Mouse (Mus musculus): ENCODE data around the gene Mtmr11. TPM values are rescaled to one million over a fixed set of nuclear protein-coding genes. Genes with fewer than 3 reads are reported as not detected.

The Mtmr11 gene
- polyA plus RNA-seq (2015; fragmentation: Nextera tagmentation; extraction: Ambion mirVana) = 24.6 and 29.7 TPM in 2 replicates

DNA sequence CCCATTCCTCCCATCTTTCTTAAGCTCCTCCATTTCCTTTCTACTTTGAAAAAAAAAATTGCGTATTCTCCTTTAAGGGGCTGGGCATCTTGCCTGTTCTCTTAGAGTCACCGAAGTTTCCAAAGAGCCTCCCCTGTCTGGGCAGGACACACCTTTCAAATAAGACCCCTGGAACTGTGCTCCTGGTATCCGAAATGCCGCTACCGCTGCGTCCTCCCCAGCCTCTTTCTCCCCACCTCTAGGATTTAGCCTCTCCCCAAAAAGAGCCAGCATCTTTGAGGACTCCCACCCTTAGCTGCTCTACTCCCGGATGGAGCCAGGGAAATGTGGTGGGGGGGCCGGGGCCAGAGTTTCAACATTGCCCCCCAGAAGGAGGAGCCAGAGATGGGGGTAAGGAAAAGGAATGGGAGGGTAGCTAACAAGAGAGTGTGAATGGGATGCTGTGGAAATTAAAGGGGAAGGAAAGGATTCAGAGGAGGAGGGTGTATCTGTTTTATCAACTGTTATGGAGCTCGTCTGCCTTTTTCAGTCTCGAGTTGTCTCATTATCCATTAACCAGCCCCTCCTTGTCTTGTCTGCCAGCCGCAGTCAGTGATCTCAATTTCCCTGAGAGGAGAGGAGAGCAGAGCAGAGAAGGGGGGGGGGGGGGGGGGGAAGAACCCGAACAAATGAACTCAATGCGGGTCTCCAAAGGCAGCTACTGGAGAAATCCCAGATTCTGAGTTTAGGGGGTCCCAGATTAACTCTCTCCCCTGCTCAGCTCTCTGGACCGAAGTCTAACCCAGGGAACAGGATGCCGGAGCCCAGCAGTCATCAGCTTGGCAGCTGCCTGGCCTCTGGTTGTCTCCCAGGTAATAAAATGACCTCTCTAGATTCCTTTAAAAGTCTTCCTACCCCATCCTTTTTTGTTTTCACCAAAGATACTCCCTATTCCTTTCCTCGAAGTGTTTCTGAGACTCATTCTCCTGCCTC lies at the start of gene Mtmr11:
Gene Mtmr11, plus strand, starts transcription at position 136 of the 972 bp plus-strand sequence.
- WGBS = 3% methylated on average over 16 of the region's 16 CpGs
- H3K9me3 ChIP-seq (replicated peaks) = no peaks in the 10 kb centered on the region
- peak; percentile 66 for ATAC-seq (replicated peaks; ENCODE audit: low FRiP score)

GRCm38 (mm10) chr3:96113251-96113650 lies 48.6 kb upstream of the Mtmr11 start:
- 57% methylated on average over 3 of the region's 3 CpGs for WGBS
- ATAC-seq (replicated peaks; ENCODE audit: low FRiP score) = no peak
- no peak overlapping the region for H3K27ac ChIP-seq

More for the DNA sequence above, at the start of gene Mtmr11:
- Histone ChIP-seq H3K27ac (peak within 1 kb of the TSS; percentile 94), H3K4me3 (replicated peaks) (peak within 1 kb of the TSS; percentile 59), H3K9ac (peak within 1 kb of the TSS; percentile 52), H3K27me3 (no peaks in the 10 kb centered on the region), H3K36me3 (no peaks in the 10 kb centered on the region), H3K4me1 (peaks cover 41% of the 10 kb centered on the region), H3K4me2 (peak within 1 kb of the TSS; percentile 89)

DNA sequence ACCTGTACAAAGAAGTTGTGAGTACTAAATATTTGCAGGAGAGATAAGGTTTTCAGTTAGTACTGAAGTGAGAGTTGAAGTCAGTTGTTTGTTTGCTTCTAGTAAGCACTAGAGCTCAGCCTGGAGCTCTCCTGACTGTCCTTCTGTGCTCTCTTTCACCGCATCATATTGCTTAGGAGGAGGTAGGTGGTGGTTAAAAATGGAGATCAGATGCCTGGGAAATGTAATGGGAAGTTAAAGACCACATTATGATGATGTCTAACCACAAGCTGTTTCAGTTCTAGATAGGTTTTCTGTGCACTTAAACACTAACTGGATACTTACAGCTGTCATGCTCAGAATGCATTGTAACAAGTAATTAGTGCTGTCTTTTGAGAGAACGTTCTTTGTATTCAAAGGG lies 43.7 kb upstream of the Mtmr11 start:
- H3K9ac ChIP-seq = no peak overlapping the region

More at GRCm38 (mm10) chr3:96113251-96113650, 48.6 kb upstream of the Mtmr11 start:
- Histone ChIP-seq H3K9me3 (replicated peaks) (no peaks in the 10 kb centered on the region), H3K4me1 (no peaks in the 10 kb centered on the region), H3K36me3 (peaks cover 5% of the 10 kb centered on the region; the same call in 1 of the 2 replicates), H3K9ac (no peak overlapping the region), H3K27me3 (no peaks in the 10 kb centered on the region), H3K4me2 (no peak overlapping the region), H3K4me3 (replicated peaks) (no peak overlapping the region)

GRCm38 (mm10) chr3:96118702-96119101 lies 43.1 kb upstream of the Mtmr11 start:
- no peaks in the 10 kb centered on the region for H3K36me3 ChIP-seq
- ATAC-seq (replicated peaks; ENCODE audit: low FRiP score) = no peak
- no peak overlapping the region for H3K27ac ChIP-seq
- no peaks in the 10 kb centered on the region for H3K27me3 ChIP-seq
- 86% methylated on average over 2 of the region's 2 CpGs for WGBS
- H3K4me2 ChIP-seq = no peak overlapping the region
- H3K9me3 ChIP-seq (replicated peaks) = no peaks in the 10 kb centered on the region
- H3K4me3 ChIP-seq (replicated peaks) = no peak overlapping the region
- no peaks in the 10 kb centered on the region for H3K4me1 ChIP-seq
- no peak overlapping the region for H3K9ac ChIP-seq

More for the DNA sequence above, 43.7 kb upstream of the Mtmr11 start:
- ATAC-seq (replicated peaks; ENCODE audit: low FRiP score) = no peak
- no peaks in the 10 kb centered on the region for H3K9me3 ChIP-seq (replicated peaks)
- H3K36me3 ChIP-seq = no peaks in the 10 kb centered on the region
- WGBS = 83% methylated on average over 2 of the region's 2 CpGs
- H3K27ac ChIP-seq = no peak overlapping the region
- H3K4me2 ChIP-seq = no peak overlapping the region
- no peaks in the 10 kb centered on the region for H3K27me3 ChIP-seq
- no peaks in the 10 kb centered on the region for H3K4me1 ChIP-seq
- no peak overlapping the region for H3K4me3 ChIP-seq (replicated peaks)

DNA sequence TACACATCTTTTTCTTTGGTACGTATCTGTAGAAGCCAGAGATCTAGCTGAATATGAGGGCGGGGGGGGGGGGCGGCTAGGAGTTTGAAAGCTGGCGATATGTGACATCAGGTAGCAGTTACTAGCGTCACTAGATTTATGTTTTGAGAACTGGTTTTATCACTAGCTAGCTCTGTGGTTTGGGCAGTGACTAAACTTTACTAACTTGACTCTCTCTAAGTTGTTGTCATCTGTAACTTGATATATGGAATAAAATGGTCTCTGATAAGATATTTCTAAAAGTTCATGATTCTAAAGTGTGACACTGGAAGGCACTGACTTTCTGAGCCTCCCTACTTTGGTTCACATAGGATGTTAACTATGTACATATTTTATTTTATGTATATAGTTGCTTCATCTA lies 37.6 kb upstream of the Mtmr11 start:
- no peak for ATAC-seq (replicated peaks; ENCODE audit: low FRiP score)
- no peak overlapping the region for H3K4me2 ChIP-seq
- no peak overlapping the region for H3K4me3 ChIP-seq (replicated peaks)
- H3K27me3 ChIP-seq = no peaks in the 10 kb centered on the region
- 88% methylated on average over 5 of the region's 5 CpGs for WGBS
- H3K9me3 ChIP-seq (replicated peaks) = no peaks in the 10 kb centered on the region
- no peaks in the 10 kb centered on the region for H3K36me3 ChIP-seq
- H3K4me1 ChIP-seq = peaks cover 10% of the 10 kb centered on the region; the same call in 1 of the 2 replicates
- no peak overlapping the region for H3K27ac ChIP-seq
- no peak overlapping the region for H3K9ac ChIP-seq

GRCm38 (mm10) chr3:96128128-96128527 lies 33.7 kb upstream of the Mtmr11 start:
- Histone ChIP-seq H3K27ac (peak overlapping the region; percentile 27; the same call in 1 of the 2 replicates), H3K27me3 (no peaks in the 10 kb centered on the region), H3K4me1 (peaks cover 12% of the 10 kb centered on the region; the same call in 1 of the 2 replicates), H3K36me3 (no peaks in the 10 kb centered on the region), H3K4me3 (replicated peaks) (no peak overlapping the region), H3K9ac (no peak overlapping the region), H3K4me2 (no peak overlapping the region), H3K9me3 (replicated peaks) (no peaks in the 10 kb centered on the region)
- peak; percentile 77 for ATAC-seq (replicated peaks; ENCODE audit: low FRiP score)

- H3K4me2 ChIP-seq = no peak overlapping the region
- H3K27ac ChIP-seq = no peak overlapping the region
- 91% methylated on average over 3 of the region's 3 CpGs for WGBS
- no peaks in the 10 kb centered on the region for H3K27me3 ChIP-seq
- H3K9ac ChIP-seq = no peak overlapping the region
- H3K36me3 ChIP-seq = peaks cover 16% of the 10 kb centered on the region
- ATAC-seq (replicated peaks; ENCODE audit: low FRiP score) = no peak
- peaks cover 20% of the 10 kb centered on the region; the same call in 1 of the 2 replicates for H3K4me1 ChIP-seq
- no peak overlapping the region for H3K4me3 ChIP-seq (replicated peaks)
- no peaks in the 10 kb centered on the region for H3K9me3 ChIP-seq (replicated peaks)
Observed at GRCm38 (mm10) chr3:96132478-96132877, 29.3 kb upstream of the Mtmr11 start.

GRCm38 (mm10) chr3:96133327-96133905 lies 28.4 kb upstream of the Mtmr11 start:
- H3K4me3 ChIP-seq (replicated peaks) = no peak overlapping the region
- no peaks in the 10 kb centered on the region for H3K9me3 ChIP-seq (replicated peaks)
- no peak for ATAC-seq (replicated peaks; ENCODE audit: low FRiP score)
- no peak overlapping the region for H3K9ac ChIP-seq
- H3K4me2 ChIP-seq = no peak overlapping the region
- peaks cover 20% of the 10 kb centered on the region for H3K36me3 ChIP-seq
- H3K4me1 ChIP-seq = peaks cover 16% of the 10 kb centered on the region; the same call in 1 of the 2 replicates
- no peak overlapping the region for H3K27ac ChIP-seq
- H3K27me3 ChIP-seq = no peaks in the 10 kb centered on the region
- 61% methylated on average over 11 of the region's 11 CpGs for WGBS

GRCm38 (mm10) chr3:96135011-96135410 lies 26.8 kb upstream of the Mtmr11 start:
- Histone ChIP-seq H3K27ac (no peak overlapping the region), H3K4me1 (0 out of 2 replicates have a peak, but pooled peaks cover 9% of the 10 kb centered on the region), H3K36me3 (peaks cover 32% of the 10 kb centered on the region), H3K4me3 (replicated peaks) (no peak overlapping the region), H3K27me3 (no peaks in the 10 kb centered on the region), H3K9ac (no peak overlapping the region), H3K4me2 (no peak overlapping the region), H3K9me3 (replicated peaks) (no peaks in the 10 kb centered on the region)
- 65% methylated on average over 3 of the region's 3 CpGs for WGBS
- no peak for ATAC-seq (replicated peaks; ENCODE audit: low FRiP score)

GRCm38 (mm10) chr3:96147950-96148349 lies 13.9 kb upstream of the Mtmr11 start:
- no peak overlapping the region for H3K4me3 ChIP-seq (replicated peaks)
- WGBS = 21% methylated on average over 5 of the region's 5 CpGs
- ATAC-seq (replicated peaks; ENCODE audit: low FRiP score) = no peak
- H3K9me3 ChIP-seq (replicated peaks) = no peaks in the 10 kb centered on the region
- no peak overlapping the region for H3K27ac ChIP-seq
- H3K9ac ChIP-seq = no peak overlapping the region
- H3K4me1 ChIP-seq = no peaks in the 10 kb centered on the region
- no peaks in the 10 kb centered on the region for H3K27me3 ChIP-seq
- no peak overlapping the region for H3K4me2 ChIP-seq
- H3K36me3 ChIP-seq = peaks cover 71% of the 10 kb centered on the region

GRCm38 (mm10) chr3:96151836-96152235 lies 10.0 kb upstream of the Mtmr11 start:
- no peak overlapping the region for H3K4me3 ChIP-seq (replicated peaks)
- WGBS = 89% methylated on average over 7 of the region's 7 CpGs
- H3K27ac ChIP-seq = no peak overlapping the region
- no peak overlapping the region for H3K9ac ChIP-seq
- no peak overlapping the region for H3K4me2 ChIP-seq
- H3K36me3 ChIP-seq = peaks cover 72% of the 10 kb centered on the region
- no peaks in the 10 kb centered on the region for H3K4me1 ChIP-seq
- ATAC-seq (replicated peaks; ENCODE audit: low FRiP score) = no peak
- H3K27me3 ChIP-seq = no peaks in the 10 kb centered on the region
- H3K9me3 ChIP-seq (replicated peaks) = no peaks in the 10 kb centered on the region

DNA sequence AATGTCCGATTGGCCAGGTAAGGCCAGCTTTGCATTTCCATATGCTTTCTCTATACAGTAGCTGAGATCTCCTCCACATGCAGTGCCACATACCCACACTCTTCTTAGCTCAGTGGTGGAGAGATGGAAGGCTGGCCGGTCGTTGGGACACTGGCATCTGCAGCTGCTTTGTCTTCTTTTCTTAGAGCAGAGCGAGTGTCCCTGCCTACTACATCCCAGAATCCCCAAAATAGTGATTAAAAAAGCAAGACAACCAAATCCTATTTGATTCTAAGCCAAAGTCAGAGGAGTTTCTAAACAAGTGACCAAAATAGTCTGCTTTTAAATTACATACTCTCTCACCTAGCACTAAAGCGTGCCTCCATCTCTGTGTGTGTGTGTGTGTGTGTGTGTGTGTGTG lies 9.2 kb upstream of the Mtmr11 start:
- Histone ChIP-seq H3K4me1 (no peaks in the 10 kb centered on the region), H3K4me2 (no peak overlapping the region), H3K27me3 (no peaks in the 10 kb centered on the region), H3K27ac (no peak overlapping the region), H3K9me3 (replicated peaks) (no peaks in the 10 kb centered on the region), H3K36me3 (peaks cover 72% of the 10 kb centered on the region), H3K9ac (no peak overlapping the region), H3K4me3 (replicated peaks) (no peak overlapping the region)
- 94% methylated on average over 5 of the region's 5 CpGs for WGBS
- no peak for ATAC-seq (replicated peaks; ENCODE audit: low FRiP score)

Data from kidney, embryonic 15.5 days (tissue).